ENCODE assay signal across 13 mouse cellular contexts in the genomic region with DNA sequence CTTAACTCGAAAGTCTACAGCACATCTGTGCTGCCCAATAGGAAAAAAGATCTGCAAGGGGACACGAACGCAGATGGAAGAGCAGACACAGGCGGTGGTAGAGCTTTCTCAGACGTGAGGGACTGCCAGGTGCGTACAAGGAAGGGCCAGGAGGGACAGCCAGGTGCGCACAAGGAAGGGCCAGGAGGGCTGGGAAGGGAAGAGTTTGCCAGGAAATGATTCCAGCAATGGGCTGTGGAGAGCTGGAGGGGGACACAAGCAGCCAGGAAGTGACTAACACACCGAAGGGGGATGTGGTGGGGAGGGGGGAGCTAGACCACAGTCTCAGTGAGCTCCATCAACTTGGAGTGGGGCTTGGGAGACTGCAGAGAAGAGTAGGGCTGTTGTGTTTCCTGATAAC. TPM values are rescaled to one million over a fixed set of nuclear protein-coding genes. Genes with fewer than 3 reads are reported as not detected.
DNase-seq lines count a peak whose midpoint lies in the region; ATAC-seq and TF ChIP-seq lines count a peak whose summit lies in the region.
"Had no signal": no experiment of that assay in that cellular context is flagged by ENCODE, and none has a peak within 500 bp of the region (broad histone marks: within the 10 kb centered on the region; RNA-seq: fewer than 3 reads in every experiment).

No protein-coding gene starts in this region.

- no peak for DNase-seq in hindbrain, embryonic 14.5 days (ENCODE audit: low spot score)
- peak; percentile 43 for DNase-seq in cerebellum, adult 8-10 months
- DNase-seq in left cerebral cortex, postnatal 25 days (ENCODE audit: low spot score in 2 of 2): no peak
- DNase-seq in layer of hippocampus, adult 2 months (ENCODE audit: low spot score in 2 of 2): no peak
- DNase-seq in layer of hippocampus, adult 18-20 months (ENCODE audit: low spot score in 2 of 2): no peak
- DNase-seq: adrenal gland, postnatal 10 days; embryo, embryonic 11 days; right cerebral cortex, postnatal 4 days; thymus, postnatal 36 days had no signal

- no peak overlapping the region; the same call in 1 of the 2 replicates for H3K4me2 ChIP-seq in hindbrain, embryonic 12.5 days (replicated peaks)
- H3K4me2 ChIP-seq in hindbrain, embryonic 14.5 days (replicated peaks): no peak overlapping the region; the same call in 1 of the 2 replicates
- H3K4me2 ChIP-seq in limb, embryonic 12.5 days: peak overlapping the region; percentile 15

- no peaks in the 10 kb centered on the region for H3K9me3 ChIP-seq in hindbrain, embryonic 12.5 days (replicated peaks)
- no peaks in the 10 kb centered on the region for H3K9me3 ChIP-seq in hindbrain, embryonic 14.5 days (ENCODE audit: control insufficient read depth, low read length)
- no peaks in the 10 kb centered on the region for H3K9me3 ChIP-seq in E14TG2a.4 (ENCODE audit: low read length)
- no peaks in the 10 kb centered on the region for H3K9me3 ChIP-seq in limb, embryonic 12.5 days

- H3K36me3 ChIP-seq in hindbrain, embryonic 12.5 days: no peaks in the 10 kb centered on the region
- H3K36me3 ChIP-seq in hindbrain, embryonic 14.5 days (replicated peaks; ENCODE audit: control insufficient read depth, insufficient read depth): no peaks in the 10 kb centered on the region
- peaks cover 12% of the 10 kb centered on the region for H3K36me3 ChIP-seq in E14TG2a.4 (ENCODE audit: insufficient read depth, low read length)
- peaks cover 10% of the 10 kb centered on the region; the same call in 1 of the 2 replicates for H3K36me3 ChIP-seq in limb, embryonic 12.5 days

- intact Hi-C loops in left cerebral cortex, postnatal 25 days (cut with DNase I): no loop called here

- H3K27ac ChIP-seq in hindbrain, embryonic 12.5 days: no peak overlapping the region
- no peak overlapping the region for H3K27ac ChIP-seq in hindbrain, embryonic 14.5 days
- peak overlapping the region; percentile 1; the same call in 1 of the 2 replicates for H3K27ac ChIP-seq in limb, embryonic 12.5 days
- no peak overlapping the region for H3K27ac ChIP-seq in layer of hippocampus, adult 2 months

- H3K4me1 ChIP-seq in hindbrain, embryonic 12.5 days: peaks cover 26% of the 10 kb centered on the region
- peaks cover 19% of the 10 kb centered on the region for H3K4me1 ChIP-seq in hindbrain, embryonic 14.5 days (replicated peaks; ENCODE audit: control insufficient read depth, insufficient read depth, low read length)
- H3K4me1 ChIP-seq in E14TG2a.4 (replicated peaks; ENCODE audit: low read depth, low read length): peaks cover 54% of the 10 kb centered on the region
- peaks cover 33% of the 10 kb centered on the region for H3K4me1 ChIP-seq in limb, embryonic 12.5 days (replicated peaks)

- H3K27me3 ChIP-seq in hindbrain, embryonic 12.5 days: no peaks in the 10 kb centered on the region
- no peaks in the 10 kb centered on the region for H3K27me3 ChIP-seq in hindbrain, embryonic 14.5 days (ENCODE audit: control insufficient read depth, insufficient read depth, low read length)
- H3K27me3 ChIP-seq in E14TG2a.4 (ENCODE audit: insufficient read depth, low read length): no peaks in the 10 kb centered on the region
- no peaks in the 10 kb centered on the region for H3K27me3 ChIP-seq in limb, embryonic 12.5 days

- 0 out of 2 replicates have a peak overlapping the region, but pooled peaks have one; percentile 18 for H3K9ac ChIP-seq in hindbrain, embryonic 12.5 days
- no peak overlapping the region; the same call in 1 of the 2 replicates for H3K9ac ChIP-seq in hindbrain, embryonic 14.5 days
- no peak overlapping the region; the same call in 1 of the 2 replicates for H3K9ac ChIP-seq in limb, embryonic 12.5 days (replicated peaks)

- WGBS in hindbrain, embryonic 12.5 days: 29% methylated on average over 8 of the region's 8 CpGs
- 35% methylated on average over 8 of the region's 8 CpGs for WGBS in hindbrain, embryonic 14.5 days
- 36% methylated on average over 8 of the region's 8 CpGs for WGBS in limb, embryonic 12.5 days

- ATAC-seq in hindbrain, embryonic 12.5 days (ENCODE audit: low FRiP score): no peak
- no peak for ATAC-seq in hindbrain, embryonic 14.5 days (ENCODE audit: low FRiP score)
- ATAC-seq in limb, embryonic 12.5 days (ENCODE audit: insufficient number of reproducible peaks, insufficient read depth, low FRiP score, low TSS enrichment, low read depth): no peak

- no peak for TF ChIP-seq CTCF in E14TG2a.4 (conservative IDR thresholded peaks at IDR 0.05; ENCODE audit: low read length)
- TF ChIP-seq CTCF in layer of hippocampus, adult 2 months (conservative IDR thresholded peaks at IDR 0.05): no peak

- H3K4me3 ChIP-seq in hindbrain, embryonic 12.5 days: no peak overlapping the region
- H3K4me3 ChIP-seq in hindbrain, embryonic 14.5 days (replicated peaks; ENCODE audit: low read length): no peak overlapping the region
- peak overlapping the region; percentile 55; the same call in 1 of the 2 replicates for H3K4me3 ChIP-seq in E14TG2a.4 (replicated peaks; ENCODE audit: low read length)
- H3K4me3 ChIP-seq in limb, embryonic 12.5 days (replicated peaks): no peak overlapping the region
- no peak overlapping the region for H3K4me3 ChIP-seq in layer of hippocampus, adult 2 months
- H3K4me3 ChIP-seq: myocyte had no signal

RNA-seq across cellular contexts. Expression of gene Mpzl1, which starts 4.4 kb away (rescaled TPM):
- polyA plus RNA-seq in hindbrain, embryonic 12.5 days (2016; fragmentation: Nextera tagmentation; extraction: Ambion mirVana): 140 and 148 TPM in 2 replicates
- polyA plus RNA-seq in hindbrain, embryonic 14.5 days (2014; fragmentation: Nextera tagmentation; extraction: Ambion mirVana): 176 and 179 TPM in 2 replicates
- 172 and 173 TPM in 2 replicates for polyA plus RNA-seq in limb, embryonic 12.5 days (2016; fragmentation: Nextera tagmentation; extraction: Ambion mirVana)
- total RNA-seq in left cerebral cortex, postnatal 25 days (2021): 10 to 100 TPM; 34.2 to 36.6 TPM
- 10 to 100 TPM; 30.6 to 38.5 TPM for total RNA-seq in layer of hippocampus, adult 2 months (2021)
- 10 to 100 TPM; 28.4 to 31.0 TPM for total RNA-seq in layer of hippocampus, adult 18-20 months (2021)
